Mouse (Mus musculus) brain, embryonic 14.5 days (tissue): ENCODE results near the gene Smco4.

ENCODE experiments used
- CTCF ChIP-seq: fragments of 200-500 bp; IDR thresholded peaks from 2 replicates; pipeline ENCODE4 v1.5.1; 2012; ENCODE audit warnings: inconsistent platforms, mild to moderate bottlenecking, moderate library complexity, borderline replicate concordance; ENCODE audit not compliant: insufficient read depth, insufficient read length; ENCODE audit errors: extremely low read depth
- POLR2A ChIP-seq: fragments of 200-500 bp; IDR thresholded peaks from 2 replicates; pipeline ENCODE4 v1.6.1; 2012; ENCODE audit warnings: mild to moderate bottlenecking, inconsistent platforms, borderline replicate concordance; ENCODE audit not compliant: poor library complexity, insufficient read depth, insufficient read length, severe bottlenecking; ENCODE audit errors: extremely low read depth

DNA sequence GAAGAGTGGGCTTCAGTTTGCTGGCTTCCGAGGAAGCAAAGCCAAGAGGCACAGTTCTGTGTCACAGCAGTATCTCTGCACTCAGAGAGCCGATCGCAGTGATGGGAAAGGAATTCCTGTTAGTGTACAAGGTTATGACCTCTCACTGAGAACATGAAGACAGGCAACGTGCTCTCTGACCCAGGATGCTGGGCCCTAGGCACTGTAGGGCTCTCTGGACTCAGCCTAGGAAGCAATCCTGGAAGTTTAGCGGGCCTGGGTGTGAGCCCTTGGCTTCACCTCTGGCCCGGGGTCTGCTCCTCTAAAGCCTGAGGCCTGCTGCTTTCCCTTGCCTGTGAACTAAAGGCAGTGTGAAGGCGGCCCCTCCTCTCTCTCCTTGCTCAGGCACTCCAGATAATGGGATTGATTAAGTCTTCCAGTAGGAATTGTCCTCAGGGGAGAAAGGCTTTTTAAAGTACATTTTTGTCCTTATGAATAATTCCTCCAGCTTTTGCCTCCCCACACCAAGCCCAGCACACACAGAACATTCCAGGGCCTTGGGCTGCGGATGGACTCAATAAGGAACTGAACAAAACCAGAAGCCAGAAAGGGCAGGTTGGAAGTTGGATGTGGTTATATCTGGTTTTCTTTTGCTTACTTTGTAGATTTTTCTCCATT, 2.8 kb downstream of the Smco4 start:
- no peak for TF ChIP-seq CTCF
- TF ChIP-seq POLR2A: no peak
